Mouse (Mus musculus): ENCODE measurements around the gene Hnrnpa3. TPM values are rescaled to one million over a fixed set of nuclear protein-coding genes. Genes with fewer than 3 reads are reported as not detected.
"Not testable (repeated sequence)": the region's sequence is repeated elsewhere in the genome, so short reads cannot be mapped to it uniquely, and the experiment has no call there.

Gene Hnrnpa3
- polyA plus RNA-seq (2014; fragmentation: Nextera tagmentation; extraction: Ambion mirVana) = 302 and 305 TPM in 2 replicates

DNA sequence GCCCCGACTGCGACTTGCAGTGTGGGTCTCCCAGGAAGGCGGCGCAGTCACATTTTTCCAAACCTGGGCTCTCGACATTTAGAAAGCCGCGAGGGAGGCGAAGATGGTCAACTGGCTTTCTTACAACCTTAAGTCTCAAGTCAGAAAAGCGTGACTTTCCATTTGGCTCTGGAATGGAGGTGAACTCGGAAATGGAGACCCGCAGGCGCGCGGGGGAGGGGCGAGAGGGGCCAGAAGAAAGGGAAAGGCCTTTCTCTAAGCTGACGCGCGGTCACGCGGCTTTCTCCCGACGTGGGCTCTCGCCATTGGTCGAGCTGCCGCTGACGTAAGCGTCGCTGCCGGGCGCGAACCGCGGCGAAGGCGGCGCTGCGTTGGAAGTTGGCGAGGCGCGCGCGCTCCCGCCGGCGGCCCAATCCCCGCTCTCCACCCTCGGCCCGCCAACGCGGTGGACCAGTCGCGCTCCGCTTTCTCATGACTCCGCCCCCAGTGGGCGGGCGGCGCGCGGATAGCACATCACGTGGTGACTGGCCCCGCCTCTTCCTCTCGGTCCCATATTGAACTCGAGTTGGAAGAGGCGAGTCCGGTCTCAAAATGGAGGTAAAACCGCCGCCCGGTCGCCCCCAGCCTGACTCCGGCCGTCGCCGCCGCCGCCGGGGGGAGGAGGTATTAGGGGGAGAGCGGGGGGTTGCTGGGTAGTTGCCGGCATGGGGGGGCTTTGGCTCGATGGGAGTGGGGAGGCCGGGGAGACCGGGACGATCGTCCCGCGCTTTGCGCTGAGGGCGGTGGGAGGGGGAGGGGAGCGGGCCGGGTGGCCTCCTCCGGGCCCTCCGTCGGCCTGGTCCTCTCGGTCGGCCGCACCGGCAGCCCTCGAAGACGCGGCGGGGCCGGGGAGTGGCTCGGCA is at the start of gene Hnrnpa3:
Gene Hnrnpa3 (plus strand): TSS at position 535 of the 902 bp plus-strand sequence.
- peak; percentile 100 for DNase-seq
- Histone ChIP-seq H3K9me3 (ENCODE audit: low read depth, low read length) (no peaks in the 10 kb centered on the region), H3K4me3 (ENCODE audit: low read depth, low read length) (peak within 1 kb of the TSS; percentile 99), H3K4me1 (ENCODE audit: insufficient read depth) (peaks cover 8% of the 10 kb centered on the region; the same call in 1 of the 2 replicates), H3K36me3 (ENCODE audit: insufficient read depth) (peaks cover 30% of the 10 kb centered on the region), H3K4me2 (peak within 1 kb of the TSS; percentile 70), H3K9ac (peak within 1 kb of the TSS; percentile 100), H3K27me3 (ENCODE audit: insufficient read depth, low read length) (no peaks in the 10 kb centered on the region), H3K27ac (ENCODE audit: low read depth) (peak within 1 kb of the TSS; percentile 99)
- ATAC-seq (ENCODE audit: insufficient read depth) = peak; percentile 94
- 1% methylated on average over 97 of the region's 102 CpGs for WGBS
- peak; percentile 14; the same call in 1 of the 2 replicates for TF ChIP-seq CTCF (IDR thresholded peaks at IDR 0.05; ENCODE audit: low read depth)

DNA sequence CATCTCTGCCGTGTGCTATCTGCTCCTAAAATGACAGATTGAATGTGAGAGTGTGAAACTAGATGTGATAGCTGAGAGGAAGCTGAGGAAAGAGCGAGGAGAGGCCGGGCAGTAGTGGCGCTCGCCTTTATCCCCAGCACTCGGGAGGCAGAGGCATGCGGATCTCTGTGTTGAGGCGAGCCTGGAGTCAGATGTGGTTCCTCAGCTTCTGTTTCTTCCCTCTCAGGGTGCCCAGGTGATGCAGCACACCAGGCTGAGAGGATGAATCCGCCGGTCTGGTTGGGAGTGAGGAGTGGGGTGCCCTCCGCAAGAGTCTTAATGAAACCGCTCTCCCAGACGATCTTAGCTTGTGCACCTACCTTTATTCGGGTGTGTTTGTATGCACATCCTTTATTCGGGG is 49.1 kb upstream of the Hnrnpa3 start:
- Histone ChIP-seq H3K27ac (ENCODE audit: low read depth) (no peak overlapping the region), H3K27me3 (ENCODE audit: insufficient read depth, low read length) (no peaks in the 10 kb centered on the region), H3K36me3 (ENCODE audit: insufficient read depth) (no peaks in the 10 kb centered on the region), H3K4me3 (ENCODE audit: low read depth, low read length) (no peak overlapping the region), H3K9ac (peak overlapping the region; percentile 27; the same call in 1 of the 2 replicates), H3K9me3 (ENCODE audit: low read depth, low read length) (no peaks in the 10 kb centered on the region), H3K4me1 (ENCODE audit: insufficient read depth) (peaks cover 9% of the 10 kb centered on the region; the same call in 1 of the 2 replicates), H3K4me2 (peak overlapping the region; percentile 56)
- DNase-seq = no peak
- WGBS = 59% methylated on average over 15 of the region's 15 CpGs
- TF ChIP-seq CTCF (IDR thresholded peaks at IDR 0.05; ENCODE audit: low read depth) = no peak
- ATAC-seq (ENCODE audit: insufficient read depth) = no peak

- not testable (repeated sequence) for H3K9me3 ChIP-seq (ENCODE audit: low read depth, low read length); H3K4me2 ChIP-seq; H3K4me1 ChIP-seq (ENCODE audit: insufficient read depth); H3K9ac ChIP-seq; H3K27me3 ChIP-seq (ENCODE audit: insufficient read depth, low read length); H3K4me3 ChIP-seq (ENCODE audit: low read depth, low read length); H3K36me3 ChIP-seq (ENCODE audit: insufficient read depth); ATAC-seq (ENCODE audit: insufficient read depth); H3K27ac ChIP-seq (ENCODE audit: low read depth)
- 83% methylated on average over 7 of the region's 7 CpGs for WGBS
- DNase-seq = peak; percentile 51
- TF ChIP-seq CTCF (IDR thresholded peaks at IDR 0.05; ENCODE audit: low read depth) = peak; percentile 38
Observed at GRCm38 (mm10) chr2:75610602-75611001, 48.5 kb upstream of the Hnrnpa3 start.

DNA sequence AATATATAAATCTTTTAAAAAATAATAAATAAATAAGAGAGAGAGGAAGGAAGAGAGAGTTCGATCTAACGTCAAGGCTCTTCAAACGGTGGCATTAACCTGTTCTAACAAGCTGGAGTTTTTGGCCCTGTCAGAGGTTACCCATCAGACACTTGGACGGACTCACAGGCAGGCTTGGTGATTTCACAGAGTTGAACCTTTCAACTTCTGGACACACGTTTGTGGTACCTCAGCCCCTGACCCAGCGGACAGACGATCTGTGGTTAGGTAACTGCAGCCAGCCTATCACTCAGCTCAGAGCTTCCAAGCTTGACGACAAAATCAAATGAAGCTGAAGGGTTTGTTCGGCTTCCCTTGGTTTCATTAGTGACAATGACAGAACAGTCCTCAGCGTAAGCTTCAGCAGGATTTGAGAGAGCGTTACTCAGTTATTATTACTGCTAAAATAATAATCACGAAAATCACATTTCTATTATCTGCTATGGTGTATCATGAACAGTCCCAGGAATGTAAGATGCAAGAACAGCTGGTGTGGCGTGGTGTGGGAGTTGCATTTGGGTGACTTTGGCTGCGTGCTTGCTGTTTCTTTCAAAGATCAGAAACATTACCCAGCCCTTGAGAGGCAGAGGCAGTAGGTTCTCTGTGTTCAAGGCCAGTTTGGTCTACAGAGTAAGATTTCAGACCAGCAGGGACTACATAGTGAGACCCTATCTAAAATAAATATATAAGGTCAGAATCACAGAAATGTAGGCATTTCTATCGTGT is 47.8 kb upstream of the Hnrnpa3 start:
- peaks cover 9% of the 10 kb centered on the region; the same call in 1 of the 2 replicates for H3K4me1 ChIP-seq (ENCODE audit: insufficient read depth)
- no peaks in the 10 kb centered on the region for H3K36me3 ChIP-seq (ENCODE audit: insufficient read depth)
- no peak overlapping the region for H3K27ac ChIP-seq (ENCODE audit: low read depth)
- H3K4me3 ChIP-seq (ENCODE audit: low read depth, low read length) = no peak overlapping the region
- no peak overlapping the region for H3K4me2 ChIP-seq
- no peak for TF ChIP-seq CTCF (IDR thresholded peaks at IDR 0.05; ENCODE audit: low read depth)
- H3K9me3 ChIP-seq (ENCODE audit: low read depth, low read length) = no peaks in the 10 kb centered on the region
- no peak for ATAC-seq (ENCODE audit: insufficient read depth)
- 76% methylated on average over 15 of the region's 15 CpGs for WGBS
- no peak for DNase-seq
- H3K27me3 ChIP-seq (ENCODE audit: insufficient read depth, low read length) = no peaks in the 10 kb centered on the region
- H3K9ac ChIP-seq = no peak overlapping the region

- Histone ChIP-seq H3K4me2 (no peak overlapping the region), H3K9me3 (ENCODE audit: low read depth, low read length) (no peaks in the 10 kb centered on the region), H3K9ac (no peak overlapping the region), H3K36me3 (ENCODE audit: insufficient read depth) (no peaks in the 10 kb centered on the region), H3K27me3 (ENCODE audit: insufficient read depth, low read length) (no peaks in the 10 kb centered on the region), H3K27ac (ENCODE audit: low read depth) (no peak overlapping the region), H3K4me1 (ENCODE audit: insufficient read depth) (peaks cover 9% of the 10 kb centered on the region; the same call in 1 of the 2 replicates), H3K4me3 (ENCODE audit: low read depth, low read length) (no peak overlapping the region)
- no peak for DNase-seq
- ATAC-seq (ENCODE audit: insufficient read depth) = no peak
- WGBS = 87% methylated on average over 2 of the region's 2 CpGs
- TF ChIP-seq CTCF (IDR thresholded peaks at IDR 0.05; ENCODE audit: low read depth) = no peak
Observed at GRCm38 (mm10) chr2:75612006-75612405, 47.1 kb upstream of the Hnrnpa3 start.

DNA sequence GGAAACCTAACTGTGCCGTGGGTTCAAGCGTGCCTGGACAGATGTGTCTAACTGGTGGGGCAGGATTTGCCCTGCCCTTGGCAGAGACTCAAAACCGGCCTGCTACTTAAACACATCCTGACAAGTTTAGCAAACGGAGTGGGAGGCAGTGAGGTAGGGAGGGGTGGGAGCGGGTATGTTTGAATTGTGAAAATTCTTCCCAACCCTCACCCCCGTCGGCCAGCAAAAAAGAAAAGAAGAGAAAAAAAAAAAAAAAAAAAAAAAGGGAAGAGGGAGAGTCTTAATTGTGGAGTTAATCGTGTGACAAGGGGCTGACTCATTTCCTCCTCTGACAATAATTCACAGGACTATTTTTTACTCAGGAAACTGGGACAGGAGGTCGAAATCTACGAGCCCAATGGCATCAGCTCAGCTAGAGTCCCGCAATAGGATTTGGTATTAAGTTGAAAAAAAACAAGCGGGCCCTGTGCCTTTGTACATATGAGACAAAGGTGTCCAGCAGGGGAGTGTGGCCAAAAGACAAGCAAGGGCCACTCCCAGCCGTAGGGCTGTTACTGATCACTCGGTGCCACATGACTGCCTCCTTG is 46.0 kb upstream of the Hnrnpa3 start:
- Histone ChIP-seq H3K9me3 (ENCODE audit: low read depth, low read length) (no peaks in the 10 kb centered on the region), H3K36me3 (ENCODE audit: insufficient read depth) (no peaks in the 10 kb centered on the region), H3K4me3 (ENCODE audit: low read depth, low read length) (no peak overlapping the region), H3K27me3 (ENCODE audit: insufficient read depth, low read length) (no peaks in the 10 kb centered on the region), H3K4me1 (ENCODE audit: insufficient read depth) (peaks cover 9% of the 10 kb centered on the region; the same call in 1 of the 2 replicates), H3K9ac (0 out of 2 replicates have a peak overlapping the region, but pooled peaks have one; percentile 17), H3K27ac (ENCODE audit: low read depth) (peak overlapping the region; percentile 77), H3K4me2 (peak overlapping the region; percentile 40)
- DNase-seq (peak; percentile 83), ATAC-seq (ENCODE audit: insufficient read depth) (peak; percentile 71)
- no peak for TF ChIP-seq CTCF (IDR thresholded peaks at IDR 0.05; ENCODE audit: low read depth)
- 7% methylated on average over 14 of the region's 14 CpGs for WGBS

Measured in lung, embryonic 14.5 days (tissue).